Mouse (Mus musculus) stomach, postnatal 0 days (tissue): ENCODE results near the gene Mpc1.

Experiments
- CTCF ChIP-seq: IDR thresholded peaks from 2 replicates; pipeline ENCODE4 v1.5.1; 2016; ENCODE audit warnings: antibody characterized with exemption, low read depth, mild to moderate bottlenecking, moderate library complexity
- EP300 ChIP-seq: optimal IDR thresholded peaks from 2 replicates; pipeline ENCODE3; 2016; ENCODE audit warnings: antibody characterized with exemption

GRCm38 (mm10) chr17:8328511-8329174 lies 45.9 kb downstream of the Mpc1 start:
- TF ChIP-seq CTCF (peak; percentile 50), EP300 (no peak)
